Mouse (Mus musculus): ENCODE results near the gene Skp1a.

- TF ChIP-seq CTCF (IDR thresholded peaks at IDR 0.05) (no peak), EP300 (IDR thresholded peaks at IDR 0.05; ENCODE audit: insufficient read depth, low read depth, low read length) (no peak), POLR2A (IDR thresholded peaks at IDR 0.05; ENCODE audit: insufficient read depth, low read depth, low read length) (no peak)
Measured at GRCm38 (mm10) chr11:52258711-52259110, 26.9 kb downstream of the Skp1a start.

All from heart, adult 2 months (tissue).